Mouse (Mus musculus) lung, postnatal 0 days (tissue): ENCODE results near the gene Sf3a3.

Experiments
- CTCF ChIP-seq: IDR thresholded peaks from 2 replicates; pipeline ENCODE4 v1.5.1; 2016; ENCODE audit warnings: antibody characterized with exemption, mild to moderate bottlenecking
- EP300 ChIP-seq: IDR thresholded peaks from 2 replicates; pipeline ENCODE4 v1.6.1; 2016; ENCODE audit warnings: antibody characterized with exemption, mild to moderate bottlenecking, control low read depth

- TF ChIP-seq EP300 (no peak), CTCF (no peak)
Observed at GRCm38 (mm10) chr4:124762858-124763452, 48.4 kb downstream of the Sf3a3 start.
